Mouse (Mus musculus): ENCODE measurements around the gene Folh1. TPM values are rescaled to one million over a fixed set of nuclear protein-coding genes. Genes with fewer than 3 reads are reported as not detected.

Gene Folh1
- polyA plus RNA-seq, 1 experiment from 2014 or later, result 0.17 TPM

DNA sequence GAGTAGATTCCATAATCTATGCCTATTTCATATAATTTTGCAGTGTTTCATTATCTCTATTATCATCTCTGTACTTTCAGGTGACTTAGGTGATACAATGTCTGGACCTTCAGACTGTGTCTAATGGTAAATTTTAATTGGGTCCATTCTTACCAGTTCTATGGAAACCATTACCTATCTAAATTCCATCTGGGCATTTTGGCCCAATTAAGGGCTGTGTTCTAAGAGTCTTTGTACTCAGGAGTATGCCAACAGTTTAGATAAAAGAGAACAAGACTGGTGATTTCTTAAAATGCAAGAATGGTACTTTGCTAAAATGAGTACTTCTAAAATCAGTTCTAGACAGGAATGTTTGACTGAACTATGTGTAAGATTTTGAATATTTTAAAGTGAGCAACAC, 87.7 kb downstream of the Folh1 start, which contains the start of gene Olfr292:
Olfr292 (plus strand) TSS at position 301 of the 400 bp plus-strand sequence.
- H3K27me3 ChIP-seq (ENCODE audit: control insufficient read depth, insufficient read depth, low read length), result no peaks in the 10 kb centered on the region
- H3K27ac ChIP-seq (replicated peaks; ENCODE audit: low read depth, low read length), result no peak within 1 kb of the TSS
- H3K36me3 ChIP-seq (ENCODE audit: control insufficient read depth, insufficient read depth, low read length), result no peaks in the 10 kb centered on the region
- no peak for DNase-seq
- no peak within 1 kb of the TSS for H3K4me2 ChIP-seq (ENCODE audit: low read length)
- no peak for ATAC-seq (ENCODE audit: low FRiP score, low TSS enrichment)
- H3K4me3 ChIP-seq (replicated peaks; ENCODE audit: low read depth, low read length), result no peak within 1 kb of the TSS
- H3K4me1 ChIP-seq (ENCODE audit: control insufficient read depth, insufficient read depth, low read length), result no peaks in the 10 kb centered on the region
- H3K9me3 ChIP-seq (ENCODE audit: control insufficient read depth, low read length), result no peaks in the 10 kb centered on the region
- no peak within 1 kb of the TSS for H3K9ac ChIP-seq (replicated peaks; ENCODE audit: low read length)

Other genes with a start within 250 kb of the Folh1 start
- gene Olfr295, start 192.1 kb downstream of the Folh1 start, polyA plus RNA-seq (2014; fragmentation: Nextera tagmentation; extraction: Ambion mirVana), result not detected in 2 replicates
- gene Olfr294, start 159.3 kb downstream of the Folh1 start, polyA plus RNA-seq (2014; fragmentation: Nextera tagmentation; extraction: Ambion mirVana), result not detected in 2 replicates
- not detected in 2 replicates for gene Olfr293, start 126.9 kb downstream of the Folh1 start, polyA plus RNA-seq (2014; fragmentation: Nextera tagmentation; extraction: Ambion mirVana)
- not detected in 2 replicates for gene Olfr292, start 87.6 kb downstream of the Folh1 start, polyA plus RNA-seq (2014; fragmentation: Nextera tagmentation; extraction: Ambion mirVana)
- not detected in 2 replicates for gene Vmn2r77, start 19.1 kb upstream of the Folh1 start, polyA plus RNA-seq (2014; fragmentation: Nextera tagmentation; extraction: Ambion mirVana)
- not detected in 2 replicates for gene Vmn2r78, start 139.2 kb upstream of the Folh1 start, polyA plus RNA-seq (2014; fragmentation: Nextera tagmentation; extraction: Ambion mirVana)
- gene Vmn2r79, start 220.2 kb upstream of the Folh1 start, polyA plus RNA-seq (2014; fragmentation: Nextera tagmentation; extraction: Ambion mirVana), result not detected in 2 replicates